ENCODE assay signal across 14 mouse cellular contexts in genomic region chr4:155785246-155785645, GRCm38 (mm10). TPM values are rescaled to one million over a fixed set of nuclear protein-coding genes. Genes with fewer than 3 reads are reported as not detected.
DNase-seq lines count a peak whose midpoint lies in the region; ATAC-seq and TF ChIP-seq lines count a peak whose summit lies in the region.
"Had no signal": no experiment of that assay in that cellular context is flagged by ENCODE, and none has a peak within 500 bp of the region (broad histone marks: within the 10 kb centered on the region; RNA-seq: fewer than 3 reads in every experiment).

No protein-coding gene starts in this region.

- H3K27me3 ChIP-seq in heart, embryonic 16.5 days (ENCODE audit: control insufficient read depth, insufficient read depth, low read length) = no peaks in the 10 kb centered on the region
- H3K27me3 ChIP-seq in MEL (ENCODE audit: control insufficient read depth in 1 of 2, insufficient read depth in 2 of 2, low read length in 2 of 2) = no peaks in the 10 kb centered on the region
- H3K27me3 ChIP-seq in midbrain, embryonic 12.5 days = peaks cover 3% of the 10 kb centered on the region; the same call in 1 of the 2 replicates
- no peaks in the 10 kb centered on the region for H3K27me3 ChIP-seq in kidney, embryonic 15.5 days

- 57% methylated on average over 10 of the region's 10 CpGs for whole genome bisulfite sequencing in heart, embryonic 16.5 days
- WGBS in midbrain, embryonic 12.5 days = 85% methylated on average over 10 of the region's 10 CpGs
- 85% methylated on average over 10 of the region's 10 CpGs for WGBS in kidney, embryonic 15.5 days

- no peak for TF ChIP-seq POLR2A in MEL (IDR thresholded peaks at IDR 0.05; ENCODE audit: control insufficient read depth in 1 of 2, insufficient read depth in 1 of 2, low read depth in 1 of 2, low read length in 2 of 2, poor library complexity in 1 of 2)

- no peak for TF ChIP-seq RAD21 in MEL (IDR thresholded peaks at IDR 0.05; ENCODE audit: low read depth, low read length)

- peak overlapping the region; percentile 37 for H3K4me2 ChIP-seq in heart, embryonic 16.5 days (ENCODE audit: low read depth, low read length)
- H3K4me2 ChIP-seq in midbrain, embryonic 12.5 days (replicated peaks) = peak overlapping the region; percentile 72; the same call in 1 of the 2 replicates
- no peak overlapping the region for H3K4me2 ChIP-seq in kidney, embryonic 15.5 days

- peak; percentile 36 for DNase-seq in cerebellum, adult 9-10 months
- DNase-seq in cerebellum, postnatal 14 days = no peak
- no peak for DNase-seq in heart, postnatal 25 days (ENCODE audit: low spot score)
- peak; percentile 48 for DNase-seq in MEL (ENCODE audit: low read depth, low spot score)
- no peak for DNase-seq in embryo, embryonic 9.5 days (ENCODE audit: extremely low spot score)
- DNase-seq: cerebellum, postnatal 25 days; gastrocnemius, postnatal 36 days; layer of hippocampus, postnatal 36 days; right cerebral cortex, postnatal 4 days had no signal

- H3K79me2 ChIP-seq in MEL (ENCODE audit: control insufficient read depth, insufficient read depth, low read length, poor library complexity) = no peaks in the 10 kb centered on the region; the same call in 1 of the 2 replicates

- H3K4me1 ChIP-seq in heart, embryonic 16.5 days (ENCODE audit: control insufficient read depth, insufficient read depth, low read length) = peaks cover 23% of the 10 kb centered on the region
- H3K4me1 ChIP-seq in MEL (ENCODE audit: control insufficient read depth in 1 of 2, insufficient read depth in 2 of 2, low read length in 2 of 2) = peaks cover 14 to 23% of the 10 kb centered on the region in 2 experiments
- peaks cover 13% of the 10 kb centered on the region for H3K4me1 ChIP-seq in midbrain, embryonic 12.5 days
- peaks cover 19% of the 10 kb centered on the region for H3K4me1 ChIP-seq in kidney, embryonic 15.5 days

- intact Hi-C loops in heart, postnatal 25 days (cut with DNase I) = loop anchor here (1.0 kb wide), 1 partner anchor 14 kb away; no protein-coding TSS in a partner anchor

- no peak for TF ChIP-seq EP300 in MEL (IDR thresholded peaks at IDR 0.05; ENCODE audit: low read depth in 1 of 2, low read length in 2 of 2)

- peak overlapping the region; percentile 46; the same call in 1 of the 2 replicates for H3K9ac ChIP-seq in heart, embryonic 16.5 days (ENCODE audit: low read length)
- H3K9ac ChIP-seq in MEL (ENCODE audit: control insufficient read depth, low read depth, low read length, poor library complexity, severe bottlenecking) = peak overlapping the region; percentile 41
- no peak overlapping the region for H3K9ac ChIP-seq in midbrain, embryonic 12.5 days (replicated peaks)
- H3K9ac ChIP-seq in kidney, embryonic 15.5 days = no peak overlapping the region

- H3K4me3 ChIP-seq in heart, embryonic 16.5 days (ENCODE audit: low read length) = no peak overlapping the region
- H3K4me3 ChIP-seq in MEL (ENCODE audit: control insufficient read depth in 1 of 2, insufficient read depth in 1 of 2, low read depth in 2 of 2, low read length in 2 of 2) = peak overlapping the region; percentile 1 to 24; a peak in 3 of 4 replicates
- no peak overlapping the region for H3K4me3 ChIP-seq in midbrain, embryonic 12.5 days
- no peak overlapping the region for H3K4me3 ChIP-seq in kidney, embryonic 15.5 days (replicated peaks)

- ATAC-seq in heart, embryonic 16.5 days (replicated peaks; ENCODE audit: extremely low read depth, insufficient read depth, low FRiP score) = no peak
- ATAC-seq in midbrain, embryonic 12.5 days (ENCODE audit: low FRiP score, low read depth) = no peak
- ATAC-seq in kidney, embryonic 15.5 days (replicated peaks; ENCODE audit: low FRiP score) = no peak

- peak overlapping the region; percentile 38; the same call in 1 of the 2 replicates for H3K27ac ChIP-seq in heart, embryonic 16.5 days (ENCODE audit: low read length)
- peak overlapping the region; percentile 29 for H3K27ac ChIP-seq in MEL (ENCODE audit: control insufficient read depth, low read depth, low read length)
- H3K27ac ChIP-seq in midbrain, embryonic 12.5 days (replicated peaks) = no peak overlapping the region
- H3K27ac ChIP-seq in kidney, embryonic 15.5 days = no peak overlapping the region

- H3K9me3 ChIP-seq in heart, embryonic 16.5 days (replicated peaks; ENCODE audit: control insufficient read depth, low read length) = no peaks in the 10 kb centered on the region
- H3K9me3 ChIP-seq in MEL (replicated peaks; ENCODE audit: insufficient read depth, low read length) = no peaks in the 10 kb centered on the region
- H3K9me3 ChIP-seq in midbrain, embryonic 12.5 days = no peaks in the 10 kb centered on the region
- H3K9me3 ChIP-seq in kidney, embryonic 15.5 days (replicated peaks) = no peaks in the 10 kb centered on the region

- no peaks in the 10 kb centered on the region for H3K36me3 ChIP-seq in heart, embryonic 16.5 days (ENCODE audit: control insufficient read depth, insufficient read depth)
- H3K36me3 ChIP-seq in MEL (ENCODE audit: control insufficient read depth in 1 of 2, insufficient read depth in 2 of 2, low read length in 2 of 2) = peaks cover 0 to 19% of the 10 kb centered on the region in 2 experiments; a peak in 2 of 4 replicates
- no peaks in the 10 kb centered on the region for H3K36me3 ChIP-seq in midbrain, embryonic 12.5 days
- H3K36me3 ChIP-seq in kidney, embryonic 15.5 days = no peaks in the 10 kb centered on the region

- TF ChIP-seq CTCF in MEL (IDR thresholded peaks at IDR 0.05 in 2 of 3, conservative IDR thresholded peaks at IDR 0.05 in 1 of 3; ENCODE audit: control insufficient read depth in 1 of 3, insufficient read depth in 1 of 3, low read depth in 2 of 3, low read length in 3 of 3, poor library complexity in 1 of 3, severe bottlenecking in 1 of 3) = no peak

TF ChIP-seq in MEL, 35 proteins besides CTCF, POLR2A, EP300 and RAD21 (continues in another document):
- TF ChIP-seq ELF1 (IDR thresholded peaks at IDR 0.05; ENCODE audit: low read depth, low read length) (no peak), NRF1 (IDR thresholded peaks at IDR 0.05; ENCODE audit: insufficient read depth, low read depth, low read length, poor library complexity, severe bottlenecking) (no peak), GATA1 (IDR thresholded peaks at IDR 0.05; ENCODE audit: low read depth, low read length) (no peak), JUND (IDR thresholded peaks at IDR 0.05; ENCODE audit: low read depth, low read length) (no peak), MEF2A (IDR thresholded peaks at IDR 0.05; ENCODE audit: extremely low read depth, insufficient replicate concordance, low read depth, low read length, poor library complexity, severe bottlenecking) (no peak), RCOR1 (IDR thresholded peaks at IDR 0.05; ENCODE audit: low read depth, low read length) (no peak), UBTF (IDR thresholded peaks at IDR 0.05; ENCODE audit: borderline replicate concordance, insufficient read depth, low read depth, low read length) (no peak), USF1 (IDR thresholded peaks at IDR 0.05; ENCODE audit: low read depth, low read length) (no peak), POLR2AphosphoS2 (IDR thresholded peaks at IDR 0.05; ENCODE audit: low read length) (no peak)

RNA-seq across cellular contexts. Expression of gene Tmem88b, which starts 0.4 kb away (rescaled TPM):
- polyA plus RNA-seq in heart, embryonic 16.5 days (2015; fragmentation: Nextera tagmentation; extraction: Ambion mirVana) = 1.4 and 1.8 TPM in 2 replicates
- total RNA-seq in heart, postnatal 25 days (2021) = under 1 TPM; 0.75 to 0.84 TPM
- 0.10 and 0.19 TPM in 2 replicates for total RNA-seq in MEL (2012; rRNA removed)
- polyA plus RNA-seq in MEL (2012; ENCODE audit: insufficient read depth in 1 of 2, insufficient read length in 2 of 2, low read depth in 1 of 2, low replicate concordance in 2 of 2, missing spikeins in 1 of 2) = under 1 TPM in 1 of 2 experiments, not detected in 1; 0.32 TPM
- polyA plus RNA-seq in midbrain, embryonic 12.5 days (2016; fragmentation: Nextera tagmentation; extraction: Ambion mirVana) = 0.38 and 0.63 TPM in 2 replicates
- polyA plus RNA-seq in kidney, embryonic 15.5 days (2015; fragmentation: Nextera tagmentation; extraction: Ambion mirVana) = 0.42 and 0.47 TPM in 2 replicates

RNA-seq across cellular contexts. Expression of gene Ankrd65, which starts 5.0 kb away (rescaled TPM):
- polyA plus RNA-seq in heart, embryonic 16.5 days (2015; fragmentation: Nextera tagmentation; extraction: Ambion mirVana) = 0.30 TPM in 1 of 2 replicates, not detected in the other
- total RNA-seq in heart, postnatal 25 days (2021) = not detected
- total RNA-seq in MEL (2012; rRNA removed) = 0.12 TPM in 1 of 2 replicates, not detected in the other
- polyA plus RNA-seq in MEL (2012; ENCODE audit: insufficient read depth in 1 of 2, insufficient read length in 2 of 2, low read depth in 1 of 2, low replicate concordance in 2 of 2, missing spikeins in 1 of 2) = not detected
- polyA plus RNA-seq in midbrain, embryonic 12.5 days (2016; fragmentation: Nextera tagmentation; extraction: Ambion mirVana) = not detected in 2 replicates
- 0.19 and 0.34 TPM in 2 replicates for polyA plus RNA-seq in kidney, embryonic 15.5 days (2015; fragmentation: Nextera tagmentation; extraction: Ambion mirVana)
- total RNA-seq: gastrocnemius, postnatal 36 days; layer of hippocampus, postnatal 36 days; liver, adult 2 months had no signal
- polyA plus RNA-seq: liver, adult 2 months; neural tube, embryonic 14.5 days had no signal

RNA-seq across cellular contexts. Expression of gene Vwa1, which starts 10.7 kb away (rescaled TPM):
- 8.3 and 8.7 TPM in 2 replicates for polyA plus RNA-seq in heart, embryonic 16.5 days (2015; fragmentation: Nextera tagmentation; extraction: Ambion mirVana)
- 1 to 10 TPM; 7.9 to 9.4 TPM for total RNA-seq in heart, postnatal 25 days (2021)
- 0.33 and 0.42 TPM in 2 replicates for total RNA-seq in MEL (2012; rRNA removed)
- under 1 TPM in 1 of 2 experiments, not detected in 1; 0.33 TPM for polyA plus RNA-seq in MEL (2012; ENCODE audit: insufficient read depth in 1 of 2, insufficient read length in 2 of 2, low read depth in 1 of 2, low replicate concordance in 2 of 2, missing spikeins in 1 of 2)
- 13.9 and 14.6 TPM in 2 replicates for polyA plus RNA-seq in midbrain, embryonic 12.5 days (2016; fragmentation: Nextera tagmentation; extraction: Ambion mirVana)
- 5.6 and 7.7 TPM in 2 replicates for polyA plus RNA-seq in kidney, embryonic 15.5 days (2015; fragmentation: Nextera tagmentation; extraction: Ambion mirVana)

RNA-seq across cellular contexts. Expression of gene Mrpl20, which starts 17.4 kb away (rescaled TPM):
- 133 and 138 TPM in 2 replicates for polyA plus RNA-seq in heart, embryonic 16.5 days (2015; fragmentation: Nextera tagmentation; extraction: Ambion mirVana)
- 10 to 100 TPM; 75.0 to 78.0 TPM for total RNA-seq in heart, postnatal 25 days (2021)
- 301 and 346 TPM in 2 replicates for total RNA-seq in MEL (2012; rRNA removed)
- polyA plus RNA-seq in MEL (2012; ENCODE audit: insufficient read depth in 1 of 2, insufficient read length in 2 of 2, low read depth in 1 of 2, low replicate concordance in 2 of 2, missing spikeins in 1 of 2) = 100 to 1,000 TPM in 1 of 2 experiments, not detected in 1; 336 TPM
- polyA plus RNA-seq in midbrain, embryonic 12.5 days (2016; fragmentation: Nextera tagmentation; extraction: Ambion mirVana) = 207 and 220 TPM in 2 replicates
- polyA plus RNA-seq in kidney, embryonic 15.5 days (2015; fragmentation: Nextera tagmentation; extraction: Ambion mirVana) = 217 and 226 TPM in 2 replicates

RNA-seq across cellular contexts. Expression of gene Atad3a, which starts 24.4 kb away (rescaled TPM):
- 123 TPM in 2 replicates for polyA plus RNA-seq in heart, embryonic 16.5 days (2015; fragmentation: Nextera tagmentation; extraction: Ambion mirVana)
- total RNA-seq in heart, postnatal 25 days (2021) = 10 to 100 TPM; 49.6 to 50.3 TPM
- 198 and 220 TPM in 2 replicates for total RNA-seq in MEL (2012; rRNA removed)
- 100 to 1,000 TPM in 1 of 2 experiments, not detected in 1; 232 TPM for polyA plus RNA-seq in MEL (2012; ENCODE audit: insufficient read depth in 1 of 2, insufficient read length in 2 of 2, low read depth in 1 of 2, low replicate concordance in 2 of 2, missing spikeins in 1 of 2)
- polyA plus RNA-seq in midbrain, embryonic 12.5 days (2016; fragmentation: Nextera tagmentation; extraction: Ambion mirVana) = 87.1 and 97.3 TPM in 2 replicates
- 115 and 124 TPM in 2 replicates for polyA plus RNA-seq in kidney, embryonic 15.5 days (2015; fragmentation: Nextera tagmentation; extraction: Ambion mirVana)

Comparison
In these comparisons a context has a peak if more than half of its experiments do, and no peak if none do; other contexts are left out.
1. DNase-seq: peak in cerebellum, adult 9-10 months (single experiment) and MEL (single experiment); none in cerebellum, postnatal 14 days (0 of 2), heart, postnatal 25 days (single experiment) and embryo, embryonic 9.5 days (single experiment).
2. H3K27ac ChIP-seq: peak in heart, embryonic 16.5 days (single experiment) and MEL (single experiment); none in midbrain, embryonic 12.5 days (single experiment) and kidney, embryonic 15.5 days (single experiment).
3. H3K4me3 ChIP-seq: peak in MEL (2 of 2); none in heart, embryonic 16.5 days (single experiment), midbrain, embryonic 12.5 days (single experiment) and kidney, embryonic 15.5 days (single experiment).
4. H3K9ac ChIP-seq: peak in heart, embryonic 16.5 days (single experiment) and MEL (single experiment); none in midbrain, embryonic 12.5 days (single experiment) and kidney, embryonic 15.5 days (single experiment).